Mouse (Mus musculus): ENCODE data around the gene Lhfpl2. TPM values are rescaled to one million over a fixed set of nuclear protein-coding genes. Genes with fewer than 3 reads are reported as not detected.
A peak's percentile ranks its signal among the peaks of the same experiment; 100 is the strongest.

Lhfpl2 gene
- total and polyA plus RNA-seq, 2 experiments from 2014 or later = 15.3 to 32.1 TPM

GRCm38 (mm10) chr13:94135180-94135579, 77.6 kb downstream of the Lhfpl2 start:
- H3K4me3 ChIP-seq (ENCODE audit: low read length) = no peak overlapping the region
- ATAC-seq (no peak), DNase-seq (ENCODE audit: low spot score) (no peak)
- H3K9ac ChIP-seq (replicated peaks; ENCODE audit: low read length) = no peak overlapping the region
- H3K4me2 ChIP-seq (ENCODE audit: low read depth, low read length) = no peak overlapping the region
- no peak for TF ChIP-seq CTCF (IDR thresholded peaks at IDR 0.05; ENCODE audit: low read depth)
- H3K27ac ChIP-seq = no peak overlapping the region
- H3K27me3 ChIP-seq (ENCODE audit: insufficient read depth, low read length) = no peaks in the 10 kb centered on the region
- no peaks in the 10 kb centered on the region for H3K9me3 ChIP-seq (ENCODE audit: low read length)
- H3K4me1 ChIP-seq (ENCODE audit: insufficient read depth, low read length) = peaks cover 11% of the 10 kb centered on the region
- 53% methylated on average over 7 of the region's 7 CpGs for WGBS
- no peaks in the 10 kb centered on the region for H3K36me3 ChIP-seq (ENCODE audit: insufficient read depth, low read length)

GRCm38 (mm10) chr13:94139713-94140445, 82.3 kb downstream of the Lhfpl2 start:
- Histone ChIP-seq H3K9ac (replicated peaks; ENCODE audit: low read length) (no peak overlapping the region), H3K27ac (peak overlapping the region; percentile 34; the same call in 1 of the 2 replicates), H3K4me2 (ENCODE audit: low read depth, low read length) (no peak overlapping the region), H3K4me3 (ENCODE audit: low read length) (no peak overlapping the region), H3K27me3 (ENCODE audit: insufficient read depth, low read length) (no peaks in the 10 kb centered on the region), H3K9me3 (ENCODE audit: low read length) (no peaks in the 10 kb centered on the region), H3K4me1 (ENCODE audit: insufficient read depth, low read length) (peaks cover 20% of the 10 kb centered on the region), H3K36me3 (ENCODE audit: insufficient read depth, low read length) (no peaks in the 10 kb centered on the region)
- WGBS = 52% methylated on average over 14 of the region's 14 CpGs
- DNase-seq (ENCODE audit: low spot score) (no peak), ATAC-seq (no peak)
- TF ChIP-seq CTCF (IDR thresholded peaks at IDR 0.05; ENCODE audit: low read depth) = no peak

DNA sequence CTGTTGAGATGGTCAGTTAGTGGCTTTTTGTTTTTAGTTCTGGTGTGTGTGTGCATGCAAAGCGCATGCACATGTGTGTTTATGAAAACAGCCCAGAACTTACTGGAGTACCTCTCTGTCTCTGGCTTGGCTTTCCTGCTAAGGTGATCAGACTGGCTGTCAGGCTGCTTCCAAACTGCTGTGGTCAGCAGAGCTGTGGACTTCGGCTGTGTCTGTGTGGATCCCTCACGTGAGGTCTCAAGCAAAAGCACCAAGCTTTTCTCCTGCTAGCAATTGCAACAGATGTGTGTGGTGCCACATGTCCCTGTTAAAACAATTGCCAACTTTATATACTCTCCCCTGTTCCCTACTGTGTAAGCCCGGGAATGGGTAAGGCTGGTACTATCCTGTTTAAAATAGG, 82.8 kb downstream of the Lhfpl2 start:
- TF ChIP-seq CTCF (IDR thresholded peaks at IDR 0.05; ENCODE audit: low read depth) = no peak
- no peaks in the 10 kb centered on the region for H3K9me3 ChIP-seq (ENCODE audit: low read length)
- H3K27ac ChIP-seq = no peak overlapping the region
- H3K4me1 ChIP-seq (ENCODE audit: insufficient read depth, low read length) = peaks cover 15% of the 10 kb centered on the region; the same call in 1 of the 2 replicates
- H3K4me2 ChIP-seq (ENCODE audit: low read depth, low read length) = no peak overlapping the region
- WGBS = 65% methylated on average over 4 of the region's 4 CpGs
- DNase-seq (ENCODE audit: low spot score) = no peak
- H3K27me3 ChIP-seq (ENCODE audit: insufficient read depth, low read length) = no peaks in the 10 kb centered on the region
- H3K36me3 ChIP-seq (ENCODE audit: insufficient read depth, low read length) = no peaks in the 10 kb centered on the region
- no peak overlapping the region for H3K9ac ChIP-seq (replicated peaks; ENCODE audit: low read length)
- ATAC-seq = no peak
- no peak overlapping the region for H3K4me3 ChIP-seq (ENCODE audit: low read length)

DNA sequence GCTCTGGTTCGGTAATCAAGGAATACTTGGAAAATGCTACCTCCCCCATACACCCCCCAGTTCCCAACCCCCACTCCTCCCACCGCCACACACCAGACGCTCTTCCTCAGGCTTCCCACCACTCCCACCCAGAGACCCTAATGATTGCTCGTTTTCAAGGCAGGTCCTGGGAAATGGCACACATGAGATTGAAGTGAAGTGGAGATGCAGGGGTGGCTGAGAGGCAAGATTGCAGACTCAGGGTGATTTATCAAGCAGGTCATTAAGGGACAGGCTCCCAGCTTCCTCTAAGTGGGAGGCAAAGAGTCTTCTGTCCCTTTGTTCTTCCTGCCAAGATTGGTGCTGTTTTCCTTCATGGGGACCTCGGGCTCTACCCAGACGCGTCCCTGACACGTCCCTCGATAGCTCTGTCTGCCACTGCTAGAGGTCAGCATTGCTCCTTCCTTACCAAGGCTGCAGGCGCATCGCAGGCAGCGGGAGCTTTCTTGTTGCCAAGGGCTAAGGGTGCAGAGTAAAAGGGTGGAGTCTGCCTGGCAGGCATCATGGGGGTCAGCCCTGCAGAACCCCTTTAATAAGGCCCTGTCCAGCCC, 85.6 kb downstream of the Lhfpl2 start:
- peak; percentile 62 for TF ChIP-seq CTCF (IDR thresholded peaks at IDR 0.05; ENCODE audit: low read depth)
- no peaks in the 10 kb centered on the region for H3K36me3 ChIP-seq (ENCODE audit: insufficient read depth, low read length)
- 21% methylated on average over 12 of the region's 12 CpGs for WGBS
- peaks cover 15% of the 10 kb centered on the region; the same call in 1 of the 2 replicates for H3K4me1 ChIP-seq (ENCODE audit: insufficient read depth, low read length)
- H3K4me2 ChIP-seq (ENCODE audit: low read depth, low read length) = no peak overlapping the region
- no peak overlapping the region for H3K9ac ChIP-seq (replicated peaks; ENCODE audit: low read length)
- no peaks in the 10 kb centered on the region for H3K27me3 ChIP-seq (ENCODE audit: insufficient read depth, low read length)
- H3K27ac ChIP-seq = no peak overlapping the region; the same call in 1 of the 2 replicates
- no peak overlapping the region for H3K4me3 ChIP-seq (ENCODE audit: low read length)
- H3K9me3 ChIP-seq (ENCODE audit: low read length) = no peaks in the 10 kb centered on the region
- peak; percentile 36; the same call in 1 of the 2 replicates for ATAC-seq
- peak; percentile 69 for DNase-seq (ENCODE audit: low spot score)

DNA sequence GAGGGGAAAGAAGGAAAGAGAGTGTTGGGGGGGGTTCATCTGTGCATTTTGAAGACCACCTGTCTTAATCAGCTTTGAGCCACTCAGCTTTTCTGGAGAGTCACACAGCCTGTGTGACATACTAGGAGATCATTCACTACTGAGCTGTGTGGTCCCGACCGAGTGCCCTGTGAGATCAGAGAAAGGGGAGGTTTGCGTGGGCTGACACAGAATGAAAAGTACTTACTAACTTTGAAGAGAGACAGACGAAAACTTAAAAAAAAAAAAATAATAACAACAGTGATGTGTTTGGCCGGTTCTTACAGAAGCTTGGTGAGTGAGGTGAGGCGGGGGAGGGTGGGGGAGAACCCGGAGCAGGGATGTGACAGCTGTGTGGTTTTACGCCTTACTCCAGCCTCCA, 86.9 kb downstream of the Lhfpl2 start:
- no peak overlapping the region for H3K4me2 ChIP-seq (ENCODE audit: low read depth, low read length)
- H3K9me3 ChIP-seq (ENCODE audit: low read length) = no peaks in the 10 kb centered on the region
- DNase-seq (ENCODE audit: low spot score) (no peak), ATAC-seq (no peak)
- no peak overlapping the region for H3K4me3 ChIP-seq (ENCODE audit: low read length)
- H3K9ac ChIP-seq (replicated peaks; ENCODE audit: low read length) = no peak overlapping the region
- no peak for TF ChIP-seq CTCF (IDR thresholded peaks at IDR 0.05; ENCODE audit: low read depth)
- peaks cover 14% of the 10 kb centered on the region; the same call in 1 of the 2 replicates for H3K4me1 ChIP-seq (ENCODE audit: insufficient read depth, low read length)
- WGBS = 62% methylated on average over 8 of the region's 8 CpGs
- H3K27me3 ChIP-seq (ENCODE audit: insufficient read depth, low read length) = no peaks in the 10 kb centered on the region
- no peak overlapping the region for H3K27ac ChIP-seq
- no peaks in the 10 kb centered on the region for H3K36me3 ChIP-seq (ENCODE audit: insufficient read depth, low read length)

DNA sequence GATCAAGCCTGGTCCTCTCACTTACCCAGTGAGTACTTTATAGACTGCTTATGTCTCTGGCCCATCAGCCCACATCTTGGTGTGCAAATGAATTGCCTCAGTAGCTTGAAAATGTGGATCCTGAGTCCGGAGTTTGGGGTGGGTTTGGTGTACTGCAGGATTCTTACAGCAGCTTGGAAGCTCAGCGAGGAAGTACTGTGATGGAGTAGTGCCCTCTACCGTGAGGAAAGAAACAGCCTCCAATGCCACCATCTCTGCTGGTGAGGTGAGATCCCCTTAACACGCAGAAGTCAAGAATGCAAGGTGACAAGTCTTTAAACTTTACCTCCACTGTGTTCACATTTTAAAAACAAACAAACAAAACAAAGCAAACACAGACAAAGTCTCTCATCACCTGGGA, 89.7 kb downstream of the Lhfpl2 start:
- 61% methylated on average over 4 of the region's 4 CpGs for WGBS

GRCm38 (mm10) chr13:94149006-94149405, 91.4 kb downstream of the Lhfpl2 start:
- no peaks in the 10 kb centered on the region for H3K4me1 ChIP-seq (ENCODE audit: insufficient read depth, low read length)
- H3K4me3 ChIP-seq (ENCODE audit: low read length) = no peak overlapping the region
- no peak for ATAC-seq
- DNase-seq (ENCODE audit: low spot score) = no peak
- H3K9ac ChIP-seq (replicated peaks; ENCODE audit: low read length) = no peak overlapping the region
- no peaks in the 10 kb centered on the region for H3K36me3 ChIP-seq (ENCODE audit: insufficient read depth, low read length)
- TF ChIP-seq CTCF (IDR thresholded peaks at IDR 0.05; ENCODE audit: low read depth) = no peak
- no peaks in the 10 kb centered on the region for H3K27me3 ChIP-seq (ENCODE audit: insufficient read depth, low read length)
- no peaks in the 10 kb centered on the region for H3K9me3 ChIP-seq (ENCODE audit: low read length)
- WGBS = 81% methylated on average over 5 of the region's 5 CpGs
- H3K27ac ChIP-seq = no peak overlapping the region
- H3K4me2 ChIP-seq (ENCODE audit: low read depth, low read length) = no peak overlapping the region

More for the DNA sequence above, 89.7 kb downstream of the Lhfpl2 start:
- H3K4me3 ChIP-seq (ENCODE audit: low read length) = no peak overlapping the region
- no peak overlapping the region for H3K9ac ChIP-seq (replicated peaks; ENCODE audit: low read length)
- H3K4me2 ChIP-seq (ENCODE audit: low read depth, low read length) = no peak overlapping the region
- no peaks in the 10 kb centered on the region for H3K27me3 ChIP-seq (ENCODE audit: insufficient read depth, low read length)
- H3K27ac ChIP-seq = no peak overlapping the region
- H3K9me3 ChIP-seq (ENCODE audit: low read length) = no peaks in the 10 kb centered on the region
- ATAC-seq (no peak), DNase-seq (ENCODE audit: low spot score) (peak; percentile 42)
- no peaks in the 10 kb centered on the region for H3K36me3 ChIP-seq (ENCODE audit: insufficient read depth, low read length)
- peak; percentile 66 for TF ChIP-seq CTCF (IDR thresholded peaks at IDR 0.05; ENCODE audit: low read depth)
- H3K4me1 ChIP-seq (ENCODE audit: insufficient read depth, low read length) = peaks cover 5% of the 10 kb centered on the region; the same call in 1 of the 2 replicates

Data from hindbrain, postnatal 0 days (tissue).